Mouse (Mus musculus) midbrain, embryonic 15.5 days (tissue): Measurements from ENCODE around the gene Uqcc1. TPM values are rescaled to one million over a fixed set of nuclear protein-coding genes. Genes with fewer than 3 reads are reported as not detected.
A peak's percentile ranks its signal among the peaks of the same experiment; 100 is the strongest.

Source experiments
- ATAC-seq: fragments of 200-750 bp; cut with Nextera tagmentation; replicated peaks from 2 replicates; pipeline ENCODE4 v1.8.0; 2017; ENCODE audit warnings: moderate TSS enrichment
- H3K27ac ChIP-seq: fragments of 300-500 bp; sonication (generic); 2 replicates; pipeline ENCODE4 v1.5.1; 2015; ENCODE audit warnings: mild to moderate bottlenecking, inconsistent platforms
- H3K27me3 ChIP-seq: fragments of 300-500 bp; sonication (generic); replicated peaks from 2 replicates; pipeline ENCODE4 v1.6.1; 2015; ENCODE audit warnings: inconsistent platforms
- H3K36me3 ChIP-seq: fragments of 300-500 bp; sonication (generic); replicated peaks from 2 replicates; pipeline ENCODE4 v1.6.1; 2015; ENCODE audit warnings: inconsistent platforms
- H3K4me1 ChIP-seq: fragments of 300-500 bp; sonication (generic); 2 replicates; pipeline ENCODE4 v1.6.1; 2015; ENCODE audit warnings: inconsistent platforms
- H3K4me2 ChIP-seq: fragments of 300-500 bp; sonication (generic); 2 replicates; pipeline ENCODE4 v1.6.1; 2015; ENCODE audit warnings: inconsistent platforms, mild to moderate bottlenecking, moderate library complexity
- H3K4me3 ChIP-seq: fragments of 300-500 bp; sonication (generic); 2 replicates; pipeline ENCODE4 v1.5.1; 2015; ENCODE audit warnings: mild to moderate bottlenecking, inconsistent platforms
- H3K9ac ChIP-seq: fragments of 300-500 bp; sonication (generic); 2 replicates; pipeline ENCODE4 v1.6.1; 2015; ENCODE audit warnings: mild to moderate bottlenecking, inconsistent platforms
- H3K9me3 ChIP-seq: fragments of 300-500 bp; sonication (generic); 2 replicates; pipeline ENCODE4 v1.6.1; 2016; ENCODE audit warnings: inconsistent platforms
- WGBS: fragments of 180-500 bp; shearing (Covaris S2); methylation state at CpG from one replicate; pipeline ENCODE4 v1.1.7; 2015; ENCODE audit warnings: mixed read lengths; 5-methylcytosine and 5-hydroxymethylcytosine counted together
- polyA plus RNA-seq: library from polyadenylated mRNA; unstranded; fragments of >200 nt; fragmentation: Nextera tagmentation; extraction: Ambion mirVana; gene quantifications from 2 replicates; pipeline ENCODE4 v1.2.1, GENCODE M21; 2015

Gene Uqcc1
- polyA plus RNA-seq, 1 experiment from 2014 or later: 68.8 TPM

GRCm38 (mm10) chr2:155818596-155819391 lies 111.3 kb downstream of the Uqcc1 start:
- H3K9ac ChIP-seq: peak overlapping the region; percentile 68
- peaks cover 23% of the 10 kb centered on the region for H3K4me1 ChIP-seq
- 3% methylated on average over 37 of the region's 37 CpGs for WGBS
- no peaks in the 10 kb centered on the region for H3K9me3 ChIP-seq
- peaks cover 28% of the 10 kb centered on the region for H3K36me3 ChIP-seq
- H3K27me3 ChIP-seq: no peaks in the 10 kb centered on the region
- H3K27ac ChIP-seq: peak overlapping the region; percentile 82
- H3K4me3 ChIP-seq: peak overlapping the region; percentile 49
- H3K4me2 ChIP-seq: peak overlapping the region; percentile 67
- peak; percentile 90 for ATAC-seq

- H3K4me1 ChIP-seq: peaks cover 23% of the 10 kb centered on the region
- no peak overlapping the region for H3K4me3 ChIP-seq
- no peak overlapping the region for H3K27ac ChIP-seq
- 79% methylated on average over 10 of the region's 10 CpGs for WGBS
- ATAC-seq: no peak
- no peaks in the 10 kb centered on the region for H3K27me3 ChIP-seq
- H3K9me3 ChIP-seq: no peaks in the 10 kb centered on the region
- H3K9ac ChIP-seq: peak overlapping the region; percentile 68; the same call in 1 of the 2 replicates
- peak overlapping the region; percentile 67 for H3K4me2 ChIP-seq
- H3K36me3 ChIP-seq: peaks cover 22% of the 10 kb centered on the region
Measured at GRCm38 (mm10) chr2:155817301-155818245, 112.5 kb downstream of the Uqcc1 start.

GRCm38 (mm10) chr2:155816179-155816578 lies 113.9 kb downstream of the Uqcc1 start:
- Histone ChIP-seq H3K9me3 (no peaks in the 10 kb centered on the region), H3K9ac (no peak overlapping the region), H3K36me3 (peaks cover 11% of the 10 kb centered on the region; the same call in 1 of the 2 replicates), H3K27me3 (no peaks in the 10 kb centered on the region), H3K4me2 (no peak overlapping the region), H3K27ac (no peak overlapping the region), H3K4me1 (peaks cover 23% of the 10 kb centered on the region), H3K4me3 (no peak overlapping the region)
- 96% methylated on average over 1 of the region's 1 CpGs for WGBS
- ATAC-seq: no peak

- Histone ChIP-seq H3K36me3 (peaks cover 11% of the 10 kb centered on the region; the same call in 1 of the 2 replicates), H3K4me1 (peaks cover 23% of the 10 kb centered on the region), H3K4me2 (no peak overlapping the region), H3K9me3 (no peaks in the 10 kb centered on the region), H3K4me3 (no peak overlapping the region), H3K27me3 (no peaks in the 10 kb centered on the region), H3K9ac (no peak overlapping the region), H3K27ac (no peak overlapping the region)
- ATAC-seq: no peak
- 32% methylated on average over 5 of the region's 5 CpGs for WGBS
Measured at GRCm38 (mm10) chr2:155814829-155815228, 115.3 kb downstream of the Uqcc1 start.

- WGBS: 88% methylated on average over 4 of the region's 4 CpGs
- Histone ChIP-seq H3K4me3 (no peak overlapping the region), H3K4me2 (no peak overlapping the region), H3K9ac (no peak overlapping the region), H3K27ac (no peak overlapping the region), H3K9me3 (no peaks in the 10 kb centered on the region), H3K4me1 (0 out of 2 replicates have a peak, but pooled peaks cover 2% of the 10 kb centered on the region), H3K27me3 (no peaks in the 10 kb centered on the region), H3K36me3 (peaks cover 11% of the 10 kb centered on the region; the same call in 1 of the 2 replicates)
- ATAC-seq: no peak
Measured at GRCm38 (mm10) chr2:155812637-155813036, 117.5 kb downstream of the Uqcc1 start.

GRCm38 (mm10) chr2:155811821-155812396 lies 118.2 kb downstream of the Uqcc1 start:
- no peak for ATAC-seq
- H3K9me3 ChIP-seq: no peaks in the 10 kb centered on the region
- no peak overlapping the region for H3K9ac ChIP-seq
- 46% methylated on average over 16 of the region's 16 CpGs for WGBS
- H3K27me3 ChIP-seq: no peaks in the 10 kb centered on the region
- no peak overlapping the region for H3K27ac ChIP-seq
- peaks cover 7% of the 10 kb centered on the region; the same call in 1 of the 2 replicates for H3K36me3 ChIP-seq
- H3K4me1 ChIP-seq: no peaks in the 10 kb centered on the region
- no peak overlapping the region for H3K4me2 ChIP-seq
- no peak overlapping the region for H3K4me3 ChIP-seq

GRCm38 (mm10) chr2:155809620-155810019 lies 120.5 kb downstream of the Uqcc1 start:
- Histone ChIP-seq H3K4me2 (no peak overlapping the region), H3K4me3 (no peak overlapping the region), H3K9ac (no peak overlapping the region), H3K4me1 (no peaks in the 10 kb centered on the region), H3K36me3 (peaks cover 7% of the 10 kb centered on the region; the same call in 1 of the 2 replicates), H3K27me3 (no peaks in the 10 kb centered on the region), H3K27ac (no peak overlapping the region), H3K9me3 (no peaks in the 10 kb centered on the region)
- ATAC-seq: no peak
- 89% methylated on average over 4 of the region's 4 CpGs for WGBS

GRCm38 (mm10) chr2:155807408-155807807 lies 122.7 kb downstream of the Uqcc1 start:
- Histone ChIP-seq H3K4me2 (no peak overlapping the region), H3K27me3 (no peaks in the 10 kb centered on the region), H3K4me1 (no peaks in the 10 kb centered on the region), H3K36me3 (peaks cover 5% of the 10 kb centered on the region; the same call in 1 of the 2 replicates), H3K9ac (no peak overlapping the region), H3K4me3 (no peak overlapping the region), H3K9me3 (no peaks in the 10 kb centered on the region), H3K27ac (no peak overlapping the region)
- WGBS: 88% methylated on average over 4 of the region's 4 CpGs
- no peak for ATAC-seq

GRCm38 (mm10) chr2:155806548-155806947 lies 123.6 kb downstream of the Uqcc1 start:
- WGBS: 74% methylated on average over 5 of the region's 5 CpGs
- no peak for ATAC-seq
- Histone ChIP-seq H3K4me3 (no peak overlapping the region), H3K9me3 (no peaks in the 10 kb centered on the region), H3K36me3 (peaks cover 5% of the 10 kb centered on the region; the same call in 1 of the 2 replicates), H3K27ac (no peak overlapping the region), H3K4me1 (no peaks in the 10 kb centered on the region), H3K27me3 (no peaks in the 10 kb centered on the region), H3K4me2 (no peak overlapping the region), H3K9ac (no peak overlapping the region)

GRCm38 (mm10) chr2:155805925-155806255 lies 124.2 kb downstream of the Uqcc1 start:
- H3K27me3 ChIP-seq: no peaks in the 10 kb centered on the region
- H3K4me2 ChIP-seq: no peak overlapping the region
- no peak overlapping the region for H3K4me3 ChIP-seq
- no peak for ATAC-seq
- no peak overlapping the region for H3K27ac ChIP-seq
- H3K4me1 ChIP-seq: no peaks in the 10 kb centered on the region
- no peaks in the 10 kb centered on the region for H3K9me3 ChIP-seq
- 84% methylated on average over 6 of the region's 6 CpGs for WGBS
- no peak overlapping the region for H3K9ac ChIP-seq
- peaks cover 11% of the 10 kb centered on the region; the same call in 1 of the 2 replicates for H3K36me3 ChIP-seq

- Histone ChIP-seq H3K4me2 (no peak overlapping the region), H3K4me1 (no peaks in the 10 kb centered on the region), H3K36me3 (peaks cover 16% of the 10 kb centered on the region; the same call in 1 of the 2 replicates), H3K4me3 (no peak overlapping the region), H3K9ac (no peak overlapping the region), H3K9me3 (no peaks in the 10 kb centered on the region), H3K27ac (no peak overlapping the region), H3K27me3 (no peaks in the 10 kb centered on the region)
- no peak for ATAC-seq
- 65% methylated on average over 6 of the region's 6 CpGs for WGBS
Measured at GRCm38 (mm10) chr2:155805231-155805924, 124.7 kb downstream of the Uqcc1 start.
